Mouse (Mus musculus) CH12.LX (cell line): ENCODE data around the gene Ptgdr.
"Not testable (repeated sequence)": the region's sequence is repeated elsewhere in the genome, so short reads cannot be mapped to it uniquely, and the experiment has no call there.

Experiments
- CTCF ChIP-seq, 2 experiments: IDR thresholded peaks in 1 of 2; conservative IDR thresholded peaks in 1 of 2; 2 replicates each; pipeline ENCODE4 v1.5.1; 2011 to 2012; ENCODE audit warnings: low read depth in 2 of 2, low read length in 2 of 2, improper control_type of control experiment in 1 of 2, inconsistent platforms in 1 of 2, mild to moderate bottlenecking in 1 of 2, moderate library complexity in 1 of 2
- GABPA ChIP-seq: IDR thresholded peaks from 2 replicates; pipeline ENCODE4 v1.6.1; 2012; ENCODE audit warnings: low read depth, low read length, improper control_type of control experiment, inconsistent platforms; ENCODE audit not compliant: insufficient replicate concordance
- HCFC1 ChIP-seq: IDR thresholded peaks from 2 replicates; pipeline ENCODE4 v1.6.1; 2012; ENCODE audit warnings: low read depth, mild to moderate bottlenecking, inconsistent platforms, low read length, improper control_type of control experiment
- JUND ChIP-seq: conservative IDR thresholded peaks from 2 replicates; pipeline ENCODE4 v1.6.1; 2011; ENCODE audit warnings: low read depth, low read length, improper control_type of control experiment
- POLR2A ChIP-seq: IDR thresholded peaks from 2 replicates; pipeline ENCODE4 v1.6.1; 2011; ENCODE audit warnings: low read depth, mild to moderate bottlenecking, improper control_type of control experiment, low read length
- POLR2AphosphoS2 ChIP-seq: IDR thresholded peaks from 2 replicates; pipeline ENCODE4 v1.6.1; 2011; ENCODE audit warnings: low read depth, low read length, improper control_type of control experiment
- RAD21 ChIP-seq: IDR thresholded peaks from 2 replicates; pipeline ENCODE4 v1.6.1; 2011; ENCODE audit warnings: low read depth, mild to moderate bottlenecking, low read length, improper control_type of control experiment, moderate library complexity

GRCm38 (mm10) chr14:44901735-44902134, 42.6 kb upstream of the Ptgdr start:
- not testable (repeated sequence) for TF ChIP-seq CTCF (conservative IDR thresholded peaks at IDR 0.05 in 1 of 2, IDR thresholded peaks at IDR 0.05 in 1 of 2; ENCODE audit: low read depth in 2 of 2, low read length in 2 of 2); HCFC1; RAD21; POLR2A; JUND; GABPA; POLR2AphosphoS2
